Mouse (Mus musculus) brain, embryonic 14.5 days (tissue): ENCODE measurements around the gene Cavin2. TPM values are rescaled to one million over a fixed set of nuclear protein-coding genes. Genes with fewer than 3 reads are reported as not detected.

ENCODE experiments used
- DNase-seq: peaks from one replicate; pipeline ENCODE4 v3.0.0-alpha.2; 2011; ENCODE audit warnings: low read depth
- CTCF ChIP-seq: fragments of 200-500 bp; IDR thresholded peaks from 2 replicates; pipeline ENCODE4 v1.5.1; 2012; ENCODE audit warnings: inconsistent platforms, mild to moderate bottlenecking, moderate library complexity, borderline replicate concordance; ENCODE audit not compliant: insufficient read depth, insufficient read length; ENCODE audit errors: extremely low read depth
- POLR2A ChIP-seq: fragments of 200-500 bp; IDR thresholded peaks from 2 replicates; pipeline ENCODE4 v1.6.1; 2012; ENCODE audit warnings: mild to moderate bottlenecking, inconsistent platforms, borderline replicate concordance; ENCODE audit not compliant: poor library complexity, insufficient read depth, insufficient read length, severe bottlenecking; ENCODE audit errors: extremely low read depth
- polyA plus RNA-seq: library from polyadenylated mRNA; depleted of rRNA; stranded (reverse); fragments of >200 nt; gene quantifications from 2 replicates; pipeline ENCODE4 v1.2.3, GENCODE M21; 2012; rRNA removed

Cavin2 gene
- polyA plus RNA-seq, 1 experiment: 4.5 TPM

DNA sequence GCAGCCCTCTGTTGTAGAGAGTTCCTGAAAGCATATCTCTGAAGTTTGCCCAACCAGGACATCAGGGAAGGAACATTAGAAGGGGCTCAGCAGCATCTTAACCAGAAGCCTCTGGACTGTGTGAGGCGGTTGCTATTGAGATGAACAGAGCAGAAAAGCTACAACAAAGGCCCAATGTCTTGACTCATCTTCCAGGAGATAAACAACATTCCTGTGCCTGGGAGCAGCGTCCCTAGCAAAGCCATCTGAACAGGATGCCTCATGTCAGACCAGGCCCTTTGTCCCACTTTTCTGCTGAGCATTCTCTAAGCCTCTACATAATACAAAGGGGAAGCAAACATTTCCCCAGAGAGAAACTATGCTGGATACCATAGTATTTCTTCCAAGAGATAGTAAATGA lies 26.6 kb downstream of the Cavin2 start:
- DNase-seq: no peak
- TF ChIP-seq CTCF: no peak
- no peak for TF ChIP-seq POLR2A

- DNase-seq: no peak
- TF ChIP-seq CTCF (no peak), POLR2A (no peak)
Observed at GRCm38 (mm10) chr1:51323506-51323905, 34.6 kb downstream of the Cavin2 start.

GRCm38 (mm10) chr1:51328541-51328940 lies 39.6 kb downstream of the Cavin2 start:
- TF ChIP-seq POLR2A: no peak
- no peak for TF ChIP-seq CTCF
- DNase-seq: no peak

GRCm38 (mm10) chr1:51332986-51333385 lies 44.1 kb downstream of the Cavin2 start:
- peak; percentile 33 for DNase-seq
- TF ChIP-seq CTCF (no peak), POLR2A (no peak)

- TF ChIP-seq CTCF (peak; percentile 80; the same call in 1 of the 2 replicates), POLR2A (no peak)
- DNase-seq: peak; percentile 96
Observed at GRCm38 (mm10) chr1:51333557-51334285, 44.8 kb downstream of the Cavin2 start.

GRCm38 (mm10) chr1:51334289-51334688 lies 45.4 kb downstream of the Cavin2 start:
- DNase-seq: no peak

GRCm38 (mm10) chr1:51335081-51335480 lies 46.2 kb downstream of the Cavin2 start:
- TF ChIP-seq POLR2A (no peak), CTCF (no peak)

More at GRCm38 (mm10) chr1:51334289-51334688, 45.4 kb downstream of the Cavin2 start:
- TF ChIP-seq POLR2A (no peak), CTCF (no peak)

GRCm38 (mm10) chr1:51344160-51344559 lies 55.2 kb downstream of the Cavin2 start:
- peak; percentile 80 for DNase-seq

More at GRCm38 (mm10) chr1:51335081-51335480, 46.2 kb downstream of the Cavin2 start:
- DNase-seq: no peak

GRCm38 (mm10) chr1:51347596-51347995 lies 58.7 kb downstream of the Cavin2 start:
- no peak for TF ChIP-seq POLR2A
- peak; percentile 21; the same call in 1 of the 2 replicates for TF ChIP-seq CTCF
- no peak for DNase-seq

More at GRCm38 (mm10) chr1:51344160-51344559, 55.2 kb downstream of the Cavin2 start:
- TF ChIP-seq POLR2A (no peak), CTCF (no peak)

- no peak for DNase-seq
- no peak for TF ChIP-seq POLR2A
Observed at GRCm38 (mm10) chr1:51348631-51349030, 59.7 kb downstream of the Cavin2 start.

DNA sequence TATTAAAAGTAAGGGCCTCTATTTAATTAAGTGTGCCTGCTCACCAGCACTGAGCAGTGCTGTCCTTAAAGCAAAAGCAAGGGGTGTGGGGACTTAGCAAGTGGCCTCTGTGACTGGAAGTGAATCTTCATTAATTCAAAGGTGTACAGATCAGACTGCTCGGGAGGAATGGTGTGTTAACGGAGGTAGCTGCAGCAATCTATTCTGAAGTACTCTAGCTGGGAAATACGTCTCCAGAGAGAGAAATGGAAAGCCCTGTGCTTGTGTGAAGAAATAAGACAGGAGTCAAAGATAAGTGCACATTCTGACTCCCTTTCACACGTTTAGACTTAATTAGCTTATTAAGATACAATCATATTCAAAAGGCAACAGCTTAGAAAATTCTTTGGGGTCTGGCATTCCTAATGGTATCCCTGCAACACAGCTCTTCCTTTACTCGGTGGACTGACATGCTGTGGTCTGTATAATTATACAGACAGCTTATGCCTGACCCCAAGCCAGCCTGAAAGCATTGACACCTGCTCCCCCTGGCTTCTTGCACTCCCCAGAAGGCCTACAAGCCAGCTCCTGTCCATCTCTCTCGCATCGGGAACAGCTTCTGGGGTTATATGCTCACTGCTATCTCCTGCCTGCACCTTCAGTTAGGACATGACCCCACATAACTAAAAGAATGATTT lies 60.5 kb downstream of the Cavin2 start:
- peak; percentile 70 for DNase-seq
- TF ChIP-seq CTCF (no peak), POLR2A (no peak)

Other genes with a start within 250 kb of the Cavin2 start
- 6.8 and 7.1 TPM in 2 replicates for gene Nabp1, start 189.3 kb downstream of the Cavin2 start, polyA plus RNA-seq